Mouse (Mus musculus) erythroblast, embryonic 14.5 days (primary cell): Measurements from ENCODE around the gene Zfp804b.

Experiments
- GATA1 ChIP-seq: IDR thresholded peaks from 2 replicates; pipeline ENCODE4 v1.6.1; 2012; ENCODE audit warnings: low read length, inconsistent platforms, mixed read lengths
- TAL1 ChIP-seq: IDR thresholded peaks from 3 replicates; pipeline ENCODE4 v1.6.1; 2012; ENCODE audit warnings: low read length, inconsistent platforms, mixed read lengths

- TF ChIP-seq GATA1 (no peak), TAL1 (no peak)
Observed at GRCm38 (mm10) chr5:7139658-7140057, 204.9 kb downstream of the Zfp804b start.
